Mouse (Mus musculus): ENCODE measurements around the gene Uqcrh. TPM values are rescaled to one million over a fixed set of nuclear protein-coding genes. Genes with fewer than 3 reads are reported as not detected.

Gene Uqcrh
- polyA plus RNA-seq, 1 experiment: 470 TPM

- Histone ChIP-seq H3K4me1 (ENCODE audit: control insufficient read depth, insufficient read depth, low read length) (no peaks in the 10 kb centered on the region), H3K4me3 (ENCODE audit: insufficient read depth, low read length) (no peak overlapping the region), H3K27ac (ENCODE audit: insufficient read depth, low read depth, low read length) (no peak overlapping the region)
- TF ChIP-seq CTCF (IDR thresholded peaks at IDR 0.05; ENCODE audit: low read depth, low read length) (no peak), POLR2A (IDR thresholded peaks at IDR 0.05; ENCODE audit: borderline replicate concordance, low read depth, low read length) (no peak)
Observed at GRCm38 (mm10) chr4:116088510-116089249, 13.8 kb upstream of the Uqcrh start.

- Histone ChIP-seq H3K4me3 (ENCODE audit: insufficient read depth, low read length) (peak overlapping the region; percentile 91), H3K4me1 (ENCODE audit: control insufficient read depth, insufficient read depth, low read length) (peaks cover 15% of the 10 kb centered on the region), H3K27ac (ENCODE audit: insufficient read depth, low read depth, low read length) (peak overlapping the region; percentile 70)
- TF ChIP-seq POLR2A (IDR thresholded peaks at IDR 0.05; ENCODE audit: borderline replicate concordance, low read depth, low read length) (no peak), CTCF (IDR thresholded peaks at IDR 0.05; ENCODE audit: low read depth, low read length) (no peak)
Observed at GRCm38 (mm10) chr4:116077240-116078095, 2.6 kb upstream of the Uqcrh start.

GRCm38 (mm10) chr4:116076369-116077231 is 1.7 kb upstream of the Uqcrh start:
- TF ChIP-seq POLR2A (IDR thresholded peaks at IDR 0.05; ENCODE audit: borderline replicate concordance, low read depth, low read length) (no peak), CTCF (IDR thresholded peaks at IDR 0.05; ENCODE audit: low read depth, low read length) (no peak)
- Histone ChIP-seq H3K4me3 (ENCODE audit: insufficient read depth, low read length) (peak overlapping the region; percentile 91), H3K27ac (ENCODE audit: insufficient read depth, low read depth, low read length) (peak overlapping the region; percentile 70), H3K4me1 (ENCODE audit: control insufficient read depth, insufficient read depth, low read length) (peaks cover 17% of the 10 kb centered on the region)

GRCm38 (mm10) chr4:116075631-116076368 is 929 bp upstream of the Uqcrh start:
- peaks cover 23% of the 10 kb centered on the region for H3K4me1 ChIP-seq (ENCODE audit: control insufficient read depth, insufficient read depth, low read length)
- H3K27ac ChIP-seq (ENCODE audit: insufficient read depth, low read depth, low read length): peak overlapping the region; percentile 70
- TF ChIP-seq POLR2A (IDR thresholded peaks at IDR 0.05; ENCODE audit: borderline replicate concordance, low read depth, low read length) (no peak), CTCF (IDR thresholded peaks at IDR 0.05; ENCODE audit: low read depth, low read length) (no peak)
- H3K4me3 ChIP-seq (ENCODE audit: insufficient read depth, low read length): peak overlapping the region; percentile 91

- no peak for TF ChIP-seq CTCF (IDR thresholded peaks at IDR 0.05; ENCODE audit: low read depth, low read length)
- no peak for TF ChIP-seq POLR2A (IDR thresholded peaks at IDR 0.05; ENCODE audit: borderline replicate concordance, low read depth, low read length)
- peak overlapping the region; percentile 71; the same call in 1 of the 2 replicates for H3K27ac ChIP-seq (ENCODE audit: insufficient read depth, low read depth, low read length)
Observed at GRCm38 (mm10) chr4:116074145-116074675, 661 bp downstream of the Uqcrh start.

GRCm38 (mm10) chr4:116073146-116073545 is 1.7 kb downstream of the Uqcrh start:
- TF ChIP-seq CTCF (IDR thresholded peaks at IDR 0.05; ENCODE audit: low read depth, low read length) (no peak), POLR2A (IDR thresholded peaks at IDR 0.05; ENCODE audit: borderline replicate concordance, low read depth, low read length) (no peak)
- no peak overlapping the region for H3K27ac ChIP-seq (ENCODE audit: insufficient read depth, low read depth, low read length)
- H3K4me3 ChIP-seq (ENCODE audit: insufficient read depth, low read length): no peak overlapping the region
- H3K4me1 ChIP-seq (ENCODE audit: control insufficient read depth, insufficient read depth, low read length): peaks cover 24% of the 10 kb centered on the region

More at GRCm38 (mm10) chr4:116074145-116074675, 661 bp downstream of the Uqcrh start:
- H3K4me1 ChIP-seq (ENCODE audit: control insufficient read depth, insufficient read depth, low read length): peaks cover 27% of the 10 kb centered on the region
- peak overlapping the region; percentile 91 for H3K4me3 ChIP-seq (ENCODE audit: insufficient read depth, low read length)

- H3K27ac ChIP-seq (ENCODE audit: insufficient read depth, low read depth, low read length): no peak overlapping the region
- no peak overlapping the region for H3K4me3 ChIP-seq (ENCODE audit: insufficient read depth, low read length)
Observed at GRCm38 (mm10) chr4:116070116-116070515, 4.8 kb downstream of the Uqcrh start.

GRCm38 (mm10) chr4:116063855-116064254 is 11.0 kb downstream of the Uqcrh start:
- TF ChIP-seq CTCF (IDR thresholded peaks at IDR 0.05; ENCODE audit: low read depth, low read length) (no peak), POLR2A (IDR thresholded peaks at IDR 0.05; ENCODE audit: borderline replicate concordance, low read depth, low read length) (no peak)
- H3K4me3 ChIP-seq (ENCODE audit: insufficient read depth, low read length): no peak overlapping the region
- H3K27ac ChIP-seq (ENCODE audit: insufficient read depth, low read depth, low read length): no peak overlapping the region
- H3K4me1 ChIP-seq (ENCODE audit: control insufficient read depth, insufficient read depth, low read length): no peaks in the 10 kb centered on the region

More at GRCm38 (mm10) chr4:116070116-116070515, 4.8 kb downstream of the Uqcrh start:
- TF ChIP-seq CTCF (IDR thresholded peaks at IDR 0.05; ENCODE audit: low read depth, low read length) (no peak), POLR2A (IDR thresholded peaks at IDR 0.05; ENCODE audit: borderline replicate concordance, low read depth, low read length) (no peak)
- peaks cover 19% of the 10 kb centered on the region for H3K4me1 ChIP-seq (ENCODE audit: control insufficient read depth, insufficient read depth, low read length)

All from bone marrow macrophage, adult 2 months (primary cell).